Mouse (Mus musculus): ENCODE data around the gene Fibp. TPM values are rescaled to one million over a fixed set of nuclear protein-coding genes. Genes with fewer than 3 reads are reported as not detected.
A peak's percentile ranks its signal among the peaks of the same experiment; 100 is the strongest.
"Not testable (repeated sequence)": the region's sequence is repeated elsewhere in the genome, so short reads cannot be mapped to it uniquely, and the experiment has no call there.

The Fibp gene
- polyA plus RNA-seq, 1 experiment: 99.5 TPM

DNA sequence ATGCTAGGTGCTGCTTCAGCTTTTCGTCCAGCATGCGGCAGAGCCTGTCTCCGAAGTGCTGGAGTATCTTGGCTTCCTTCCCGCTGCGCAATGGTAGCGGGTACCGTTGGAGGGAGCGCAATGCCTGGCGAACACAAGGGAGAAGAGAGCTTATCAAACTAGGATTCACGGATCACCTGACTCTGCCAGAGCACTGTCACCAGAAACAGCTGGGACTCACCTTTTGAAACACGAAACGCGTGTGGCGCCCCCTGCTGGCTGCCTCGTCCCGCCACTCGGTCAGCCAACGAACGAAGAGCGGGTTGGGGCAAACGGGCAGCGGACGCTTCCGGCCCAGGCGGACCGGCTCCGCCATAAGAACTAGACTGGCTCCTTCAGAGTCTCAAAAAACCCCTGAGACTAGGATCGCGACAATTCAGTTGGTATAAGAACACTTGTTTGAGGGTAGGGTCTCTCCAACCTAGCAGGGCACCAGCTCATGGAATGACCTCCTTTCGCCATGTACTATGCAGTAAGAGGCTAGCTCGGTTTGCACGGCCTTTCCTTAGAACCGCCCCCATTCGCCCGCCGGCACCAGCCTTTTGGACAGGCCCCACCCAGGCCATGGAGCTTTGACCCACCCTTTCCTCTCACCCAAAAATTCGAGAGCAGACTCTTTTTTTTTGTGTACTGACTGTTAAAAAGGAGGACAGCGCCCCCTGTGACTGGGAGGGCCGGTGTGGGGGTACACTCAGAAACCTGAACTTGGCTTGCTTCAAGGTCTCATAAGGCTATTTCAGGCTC is 27.5 kb downstream of the Fibp start, which contains the start of gene Mus81:
Gene Mus81 (minus strand): TSS at position 635 of the 783 bp plus-strand sequence.
- peak; percentile 98 for DNase-seq
- H3K36me3 ChIP-seq (ENCODE audit: control insufficient read depth, insufficient read depth, low read length): peaks cover under 1% of the 10 kb centered on the region; the same call in 1 of the 2 replicates
- TF ChIP-seq CTCF (conservative IDR thresholded peaks at IDR 0.05; ENCODE audit: insufficient read depth, insufficient read length, low read depth, low read length) (peak; percentile 85), POLR2A (IDR thresholded peaks at IDR 0.05; ENCODE audit: low read depth, low read length) (peak; percentile 36)
- peak within 1 kb of the TSS; percentile 58 for H3K4me3 ChIP-seq (ENCODE audit: insufficient read depth, low read depth, low read length)
- no peaks in the 10 kb centered on the region for H3K27me3 ChIP-seq (replicated peaks; ENCODE audit: control insufficient read depth, insufficient read depth, low read length)
- peaks cover 5% of the 10 kb centered on the region; the same call in 1 of the 2 replicates for H3K4me1 ChIP-seq (ENCODE audit: control insufficient read depth, insufficient read depth, low read length)
- peak within 1 kb of the TSS; percentile 98 for H3K27ac ChIP-seq (ENCODE audit: insufficient read depth, low read depth, low read length)
- WGBS: under 1% methylated on average over 39 of the region's 39 CpGs

DNA sequence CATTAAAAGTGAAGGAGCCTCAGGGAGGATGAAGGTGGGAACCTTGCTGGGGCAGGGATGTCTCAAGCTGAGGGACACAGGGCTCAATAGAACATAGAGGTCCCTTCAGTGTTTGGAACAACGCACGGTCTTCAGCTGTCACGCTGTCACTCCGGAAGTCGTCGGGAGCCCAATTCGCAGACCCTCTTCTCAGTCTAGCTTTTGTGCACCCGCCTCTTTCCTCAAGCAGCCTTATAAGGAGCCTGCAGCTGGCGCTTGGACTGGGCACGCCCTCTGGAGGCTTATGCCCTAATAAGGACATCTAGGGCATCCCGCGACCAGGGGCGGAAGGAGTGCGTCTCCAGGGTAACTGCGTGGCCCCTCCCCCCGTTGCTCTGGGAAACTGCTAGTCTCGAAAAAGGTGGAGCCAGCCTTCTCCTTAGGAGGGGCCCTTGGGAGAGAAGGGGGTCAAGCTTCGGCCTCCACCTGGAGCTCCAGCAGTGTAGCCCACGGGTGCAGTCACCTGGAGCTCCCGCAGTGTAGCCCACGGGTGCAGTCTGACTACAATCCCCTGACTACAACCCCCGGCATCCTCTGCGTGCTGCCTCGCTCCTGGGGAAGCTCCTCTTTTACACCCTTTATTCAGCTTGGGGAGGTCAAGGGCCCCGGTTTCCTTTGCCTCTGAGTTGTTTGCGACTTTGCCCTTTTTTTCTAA is 28.6 kb downstream of the Fibp start:
- H3K4me3 ChIP-seq (ENCODE audit: insufficient read depth, low read depth, low read length): peak overlapping the region; percentile 58
- TF ChIP-seq CTCF (conservative IDR thresholded peaks at IDR 0.05; ENCODE audit: insufficient read depth, insufficient read length, low read depth, low read length) (no peak), POLR2A (IDR thresholded peaks at IDR 0.05; ENCODE audit: low read depth, low read length) (peak; percentile 87)
- peaks cover 2% of the 10 kb centered on the region; the same call in 1 of the 2 replicates for H3K36me3 ChIP-seq (ENCODE audit: control insufficient read depth, insufficient read depth, low read length)
- H3K27ac ChIP-seq (ENCODE audit: insufficient read depth, low read depth, low read length): peak overlapping the region; percentile 98
- WGBS: under 1% methylated on average over 26 of the region's 26 CpGs
- H3K4me1 ChIP-seq (ENCODE audit: control insufficient read depth, insufficient read depth, low read length): peaks cover 7% of the 10 kb centered on the region; the same call in 1 of the 2 replicates
- H3K27me3 ChIP-seq (replicated peaks; ENCODE audit: control insufficient read depth, insufficient read depth, low read length): no peaks in the 10 kb centered on the region
- peak; percentile 99 for DNase-seq

DNA sequence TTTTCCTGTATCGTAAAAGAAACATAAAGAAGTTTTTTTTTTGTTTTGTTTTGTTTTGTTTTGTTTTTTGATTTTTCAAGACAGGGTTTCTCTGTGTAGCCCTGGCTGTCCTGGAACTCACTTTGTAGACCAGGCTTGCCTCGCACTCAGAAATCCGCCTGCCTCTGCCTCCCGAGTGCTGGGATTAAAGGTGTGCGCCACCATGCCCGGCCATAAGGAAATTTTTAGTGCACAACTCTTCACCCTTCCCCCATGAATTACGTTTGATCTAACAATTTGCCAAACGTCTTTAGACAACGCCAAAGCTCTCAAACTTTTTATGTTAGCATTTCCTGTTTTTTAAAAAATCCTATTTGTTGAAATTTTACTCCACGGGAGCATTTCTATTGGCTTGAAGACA is 29.3 kb downstream of the Fibp start:
- WGBS: 28% methylated on average over 10 of the region's 10 CpGs
- H3K27ac ChIP-seq (ENCODE audit: insufficient read depth, low read depth, low read length): peak overlapping the region; percentile 41
- not testable (repeated sequence) for H3K4me1 ChIP-seq (ENCODE audit: control insufficient read depth, insufficient read depth, low read length); DNase-seq; H3K4me3 ChIP-seq (ENCODE audit: insufficient read depth, low read depth, low read length); H3K27me3 ChIP-seq (replicated peaks; ENCODE audit: control insufficient read depth, insufficient read depth, low read length); H3K36me3 ChIP-seq (ENCODE audit: control insufficient read depth, insufficient read depth, low read length)

DNA sequence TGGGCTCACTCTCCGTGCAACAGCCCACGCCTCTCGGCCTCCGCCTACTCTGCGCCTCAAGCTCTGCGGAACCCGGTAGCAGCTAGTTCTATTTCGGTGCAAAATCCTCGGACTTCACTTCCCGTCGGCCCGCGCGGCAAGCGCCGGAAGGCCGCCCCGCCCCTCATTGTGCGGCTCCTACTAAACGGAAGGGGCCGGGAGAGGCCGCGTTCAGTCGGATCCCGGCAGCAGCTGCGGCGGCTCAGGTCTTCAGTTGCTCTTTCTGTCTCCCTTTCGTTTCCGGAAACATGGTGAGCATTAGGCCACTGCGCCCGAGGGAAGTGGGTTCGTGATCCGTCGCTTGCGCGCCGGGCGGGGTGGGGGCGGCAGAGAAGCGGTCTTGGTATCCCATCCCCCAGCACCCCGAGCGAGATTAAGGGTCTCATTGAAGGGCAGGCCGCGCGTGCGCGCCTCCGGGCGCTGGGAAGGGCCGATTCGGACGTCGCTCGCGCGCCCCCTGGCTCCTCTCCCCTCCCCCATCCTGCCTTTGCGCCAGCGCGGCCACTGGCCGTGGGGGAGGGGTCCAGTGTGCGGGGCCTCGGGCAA is 30.0 kb downstream of the Fibp start, which contains the start of gene Cfl1:
Gene Cfl1 (plus strand): TSS at position 143 of the 585 bp plus-strand sequence.
- peak within 1 kb of the TSS; percentile 93 for H3K4me3 ChIP-seq (ENCODE audit: insufficient read depth, low read depth, low read length)
- WGBS: under 1% methylated on average over 62 of the region's 62 CpGs

DNA sequence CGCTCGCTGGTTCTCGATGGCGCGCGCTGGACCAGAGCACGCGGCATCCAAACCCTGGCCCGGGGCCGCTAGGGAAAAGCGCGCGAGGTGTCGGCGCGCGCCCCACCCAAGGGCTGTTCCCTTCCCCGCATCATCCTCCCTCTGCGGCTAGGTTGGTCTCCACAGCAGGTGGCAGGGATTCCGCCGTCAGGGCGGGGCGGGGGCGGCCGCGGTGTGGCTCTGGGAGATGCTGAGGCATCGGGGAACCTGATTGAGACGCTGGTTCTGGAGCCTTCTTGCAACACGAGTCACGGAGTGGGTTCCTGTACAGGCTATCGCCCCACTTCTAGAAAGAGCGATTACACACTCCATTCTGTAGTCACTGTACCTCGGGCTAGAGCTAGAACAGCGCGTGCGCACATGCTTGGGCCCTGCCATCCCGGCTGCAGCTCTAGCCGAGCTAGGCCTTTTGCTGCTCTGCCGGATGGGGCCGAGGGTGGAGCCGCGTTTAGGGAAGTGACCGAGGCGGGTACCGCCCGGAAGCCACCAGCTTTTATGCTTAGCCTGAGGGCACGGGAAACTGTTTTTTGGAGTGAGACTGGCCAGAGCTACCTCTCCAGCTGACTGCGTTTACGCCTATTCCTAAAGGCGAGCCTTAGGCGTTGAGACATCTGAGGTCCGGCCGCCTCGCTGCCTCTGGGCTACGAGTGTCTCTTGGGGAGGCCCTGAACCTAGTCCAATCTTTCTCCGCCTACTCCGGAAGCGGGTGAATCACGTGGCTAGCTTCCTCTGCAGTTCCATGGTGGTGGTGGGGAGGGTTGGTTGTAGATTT is 30.7 kb downstream of the Fibp start:
- peak; percentile 55 for TF ChIP-seq POLR2A (IDR thresholded peaks at IDR 0.05; ENCODE audit: low read depth, low read length)
- TF ChIP-seq CTCF (conservative IDR thresholded peaks at IDR 0.05; ENCODE audit: insufficient read depth, insufficient read length, low read depth, low read length): no peak
- Histone ChIP-seq H3K27me3 (replicated peaks; ENCODE audit: control insufficient read depth, insufficient read depth, low read length) (no peaks in the 10 kb centered on the region), H3K27ac (ENCODE audit: insufficient read depth, low read depth, low read length) (peak overlapping the region; percentile 95), H3K36me3 (ENCODE audit: control insufficient read depth, insufficient read depth, low read length) (peaks cover 2% of the 10 kb centered on the region; the same call in 1 of the 2 replicates), H3K4me3 (ENCODE audit: insufficient read depth, low read depth, low read length) (peak overlapping the region; percentile 93), H3K4me1 (ENCODE audit: control insufficient read depth, insufficient read depth, low read length) (peaks cover 10% of the 10 kb centered on the region; the same call in 1 of the 2 replicates)
- peak; percentile 94 for DNase-seq
- WGBS: under 1% methylated on average over 59 of the region's 59 CpGs

More for the DNA sequence above, 30.0 kb downstream of the Fibp start, which contains the start of gene Cfl1:
- Histone ChIP-seq H3K27me3 (replicated peaks; ENCODE audit: control insufficient read depth, insufficient read depth, low read length) (no peaks in the 10 kb centered on the region), H3K27ac (ENCODE audit: insufficient read depth, low read depth, low read length) (peak within 1 kb of the TSS; percentile 98), H3K4me1 (ENCODE audit: control insufficient read depth, insufficient read depth, low read length) (peaks cover 10% of the 10 kb centered on the region; the same call in 1 of the 2 replicates), H3K36me3 (ENCODE audit: control insufficient read depth, insufficient read depth, low read length) (peaks cover 2% of the 10 kb centered on the region; the same call in 1 of the 2 replicates)
- peak; percentile 98 for DNase-seq
- TF ChIP-seq POLR2A (IDR thresholded peaks at IDR 0.05; ENCODE audit: low read depth, low read length): peak; percentile 93
- no peak for TF ChIP-seq CTCF (conservative IDR thresholded peaks at IDR 0.05; ENCODE audit: insufficient read depth, insufficient read length, low read depth, low read length)

DNA sequence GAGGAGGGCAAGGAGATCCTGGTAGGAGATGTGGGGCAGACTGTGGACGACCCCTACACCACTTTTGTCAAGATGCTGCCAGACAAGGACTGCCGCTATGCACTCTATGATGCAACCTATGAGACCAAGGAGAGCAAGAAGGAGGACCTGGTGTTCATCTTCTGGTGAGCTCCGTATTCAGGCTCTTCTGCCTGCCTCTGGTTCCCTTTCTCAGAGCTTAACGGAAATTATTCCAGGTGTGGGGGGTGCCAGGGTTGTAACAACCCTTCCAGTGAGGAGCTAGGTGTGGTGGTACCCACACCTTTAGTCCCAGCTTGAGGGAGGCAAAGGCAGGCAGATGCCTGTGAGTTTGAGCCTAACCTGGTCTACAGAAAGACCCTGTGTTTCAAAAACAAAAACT is 32.2 kb downstream of the Fibp start:
- H3K4me3 ChIP-seq (ENCODE audit: insufficient read depth, low read depth, low read length): no peak overlapping the region
- 65% methylated on average over 4 of the region's 4 CpGs for WGBS
- H3K27me3 ChIP-seq (replicated peaks; ENCODE audit: control insufficient read depth, insufficient read depth, low read length): no peaks in the 10 kb centered on the region
- H3K4me1 ChIP-seq (ENCODE audit: control insufficient read depth, insufficient read depth, low read length): peaks cover 10% of the 10 kb centered on the region; the same call in 1 of the 2 replicates
- H3K27ac ChIP-seq (ENCODE audit: insufficient read depth, low read depth, low read length): no peak overlapping the region
- peaks cover 2% of the 10 kb centered on the region; the same call in 1 of the 2 replicates for H3K36me3 ChIP-seq (ENCODE audit: control insufficient read depth, insufficient read depth, low read length)
- DNase-seq: no peak
- TF ChIP-seq CTCF (conservative IDR thresholded peaks at IDR 0.05; ENCODE audit: insufficient read depth, insufficient read length, low read depth, low read length): no peak
- no peak for TF ChIP-seq POLR2A (IDR thresholded peaks at IDR 0.05; ENCODE audit: low read depth, low read length)

DNA sequence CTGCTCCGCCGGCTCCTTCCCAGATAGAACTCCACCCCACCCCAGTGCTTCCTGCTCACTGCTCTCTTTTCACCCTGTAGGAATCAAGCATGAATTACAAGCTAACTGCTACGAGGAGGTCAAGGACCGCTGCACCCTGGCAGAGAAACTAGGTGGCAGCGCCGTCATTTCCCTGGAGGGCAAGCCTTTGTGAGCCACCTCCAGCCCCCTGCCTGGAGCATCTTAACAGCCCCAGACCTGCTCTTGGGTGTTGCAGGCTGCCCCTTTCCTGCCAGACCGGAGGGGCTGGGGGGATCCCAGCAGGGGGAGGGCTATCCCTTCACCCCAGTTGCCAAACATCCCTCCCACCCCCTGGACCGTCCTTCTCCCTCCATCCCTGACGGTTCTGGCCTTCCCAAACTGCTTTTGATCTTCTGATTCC is 32.9 kb downstream of the Fibp start:
- peak; percentile 48 for DNase-seq
- not testable (repeated sequence) for H3K27me3 ChIP-seq (replicated peaks; ENCODE audit: control insufficient read depth, insufficient read depth, low read length); H3K4me3 ChIP-seq (ENCODE audit: insufficient read depth, low read depth, low read length); H3K36me3 ChIP-seq (ENCODE audit: control insufficient read depth, insufficient read depth, low read length); H3K27ac ChIP-seq (ENCODE audit: insufficient read depth, low read depth, low read length); H3K4me1 ChIP-seq (ENCODE audit: control insufficient read depth, insufficient read depth, low read length)
- 28% methylated on average over 9 of the region's 9 CpGs for WGBS
